In genomic region chr2:117079621-117080020, GRCm38 (mm10) we compare ENCODE assay signal across 8 mouse cellular contexts. TPM values are rescaled to one million over a fixed set of nuclear protein-coding genes. Genes with fewer than 3 reads are reported as not detected.
A peak's percentile ranks its signal among the peaks of the same experiment; 100 is the strongest.
DNase-seq lines count a peak whose midpoint lies in the region; ATAC-seq and TF ChIP-seq lines count a peak whose summit lies in the region.
"Had no signal": no experiment of that assay in that cellular context is flagged by ENCODE, and none has a peak within 500 bp of the region (broad histone marks: within the 10 kb centered on the region; RNA-seq: fewer than 3 reads in every experiment).

No protein-coding gene starts in this region.

- DNase-seq in kidney, adult 2 months: peak; percentile 56
- peak; percentile 38 for DNase-seq in adrenal gland, postnatal 25 days
- DNase-seq in cerebellum, adult 2 months: peak; percentile 26 to 28
- peak; percentile 32 to 40 for DNase-seq in layer of hippocampus, postnatal 14 days (ENCODE audit: low spot score in 2 of 2)
- no peak for DNase-seq in embryo, embryonic 11 days
- DNase-seq in urinary bladder, postnatal 10 days (ENCODE audit: low spot score): no peak

- no peaks in the 10 kb centered on the region for H3K9me3 ChIP-seq in kidney, embryonic 16.5 days (ENCODE audit: low read length)
- H3K9me3 ChIP-seq: neural tube, embryonic 13.5 days had no signal

- no peak overlapping the region for H3K9ac ChIP-seq in kidney, embryonic 16.5 days (replicated peaks; ENCODE audit: low read length)
- H3K9ac ChIP-seq: neural tube, embryonic 13.5 days had no signal

- no peaks in the 10 kb centered on the region for H3K4me1 ChIP-seq in kidney, adult 2 months (ENCODE audit: control insufficient read depth, insufficient read depth, low read length)
- 0 out of 2 replicates have a peak, but pooled peaks cover 3% of the 10 kb centered on the region for H3K4me1 ChIP-seq in kidney, embryonic 16.5 days (ENCODE audit: insufficient read depth, low read length)
- H3K4me1 ChIP-seq in cerebellum, adult 2 months (ENCODE audit: control insufficient read depth, insufficient read depth, low read length): no peaks in the 10 kb centered on the region
- H3K4me1 ChIP-seq: neural tube, embryonic 13.5 days had no signal

- no peak overlapping the region for H3K4me3 ChIP-seq in kidney, adult 2 months (ENCODE audit: insufficient read depth, low read depth, low read length)
- no peak overlapping the region for H3K4me3 ChIP-seq in kidney, embryonic 16.5 days (ENCODE audit: low read length)
- no peak overlapping the region for H3K4me3 ChIP-seq in cerebellum, adult 2 months (replicated peaks; ENCODE audit: insufficient read depth, low read depth, low read length)
- H3K4me3 ChIP-seq: neural tube, embryonic 13.5 days had no signal

- TF ChIP-seq CTCF in kidney, adult 2 months (conservative IDR thresholded peaks at IDR 0.05; ENCODE audit: insufficient read depth, insufficient read length, low read depth, low read length): no peak
- TF ChIP-seq CTCF in cerebellum, adult 2 months (IDR thresholded peaks at IDR 0.05; ENCODE audit: borderline replicate concordance, insufficient read depth, low read depth, low read length): no peak

- H3K27ac ChIP-seq in kidney, adult 2 months (ENCODE audit: insufficient read depth, low read depth, low read length): no peak overlapping the region
- no peak overlapping the region for H3K27ac ChIP-seq in kidney, embryonic 16.5 days (ENCODE audit: low read length)
- H3K27ac ChIP-seq in cerebellum, adult 2 months (ENCODE audit: insufficient read depth, low read length): no peak overlapping the region
- H3K27ac ChIP-seq: neural tube, embryonic 13.5 days had no signal

- H3K4me2 ChIP-seq in kidney, embryonic 16.5 days (replicated peaks; ENCODE audit: low read depth, low read length): no peak overlapping the region
- H3K4me2 ChIP-seq: neural tube, embryonic 13.5 days had no signal

- no peaks in the 10 kb centered on the region for H3K27me3 ChIP-seq in kidney, adult 2 months (replicated peaks; ENCODE audit: control insufficient read depth, insufficient read depth, low read length)
- H3K27me3 ChIP-seq in kidney, embryonic 16.5 days (ENCODE audit: insufficient read depth, low read length): no peaks in the 10 kb centered on the region
- no peaks in the 10 kb centered on the region for H3K27me3 ChIP-seq in cerebellum, adult 2 months (ENCODE audit: control insufficient read depth, insufficient read depth, low read length)
- H3K27me3 ChIP-seq: neural tube, embryonic 13.5 days had no signal

- no peak for ATAC-seq in kidney, embryonic 16.5 days (ENCODE audit: low FRiP score, low TSS enrichment)

- TF ChIP-seq POLR2A in kidney, adult 2 months (IDR thresholded peaks at IDR 0.05; ENCODE audit: low read depth, low read length): no peak
- no peak for TF ChIP-seq POLR2A in cerebellum, adult 2 months (IDR thresholded peaks at IDR 0.05; ENCODE audit: borderline replicate concordance, insufficient read depth, low read length)

- WGBS in kidney, adult 2 months: 79% methylated on average over 5 of the region's 5 CpGs
- WGBS in kidney, embryonic 16.5 days: 92% methylated on average over 5 of the region's 5 CpGs
- WGBS in cerebellum, adult 2 months: 41% methylated on average over 5 of the region's 5 CpGs

- no peaks in the 10 kb centered on the region for H3K36me3 ChIP-seq in kidney, adult 2 months (ENCODE audit: control insufficient read depth, insufficient read depth, low read length)
- no peaks in the 10 kb centered on the region for H3K36me3 ChIP-seq in kidney, embryonic 16.5 days (ENCODE audit: insufficient read depth, low read length)
- H3K36me3 ChIP-seq: neural tube, embryonic 13.5 days had no signal

RNA-seq across cellular contexts. Expression of gene Spred1, which starts 41.6 kb away (rescaled TPM):
- polyA plus RNA-seq in kidney, adult 2 months (2012; rRNA removed): 3.8 and 5.2 TPM in 2 replicates
- polyA plus RNA-seq in kidney, embryonic 16.5 days (2015; fragmentation: Nextera tagmentation; extraction: Ambion mirVana): 7.6 and 7.7 TPM in 2 replicates
- total RNA-seq in adrenal gland, postnatal 25 days (2021): 91.5 and 103 TPM in 2 replicates
- 32.1 and 33.9 TPM in 2 replicates for polyA plus RNA-seq in cerebellum, adult 2 months (2012; rRNA removed)
- 10 to 100 TPM; 73.6 to 81.9 TPM for total RNA-seq in layer of hippocampus, postnatal 14 days (2021)

Comparison
In these comparisons a context has a peak if more than half of its experiments do, and no peak if none do; other contexts are left out.
1. DNase-seq: peak in kidney, adult 2 months (single experiment), adrenal gland, postnatal 25 days (single experiment), cerebellum, adult 2 months (2 of 2) and layer of hippocampus, postnatal 14 days (2 of 2); none in embryo, embryonic 11 days (single experiment) and urinary bladder, postnatal 10 days (single experiment).